Mouse (Mus musculus): ENCODE results near the gene Plod1. TPM values are rescaled to one million over a fixed set of nuclear protein-coding genes. Genes with fewer than 3 reads are reported as not detected.

Plod1 gene
- total and polyA plus RNA-seq, 3 experiments = 7.2 to 20.8 TPM; not detected in 1

DNA sequence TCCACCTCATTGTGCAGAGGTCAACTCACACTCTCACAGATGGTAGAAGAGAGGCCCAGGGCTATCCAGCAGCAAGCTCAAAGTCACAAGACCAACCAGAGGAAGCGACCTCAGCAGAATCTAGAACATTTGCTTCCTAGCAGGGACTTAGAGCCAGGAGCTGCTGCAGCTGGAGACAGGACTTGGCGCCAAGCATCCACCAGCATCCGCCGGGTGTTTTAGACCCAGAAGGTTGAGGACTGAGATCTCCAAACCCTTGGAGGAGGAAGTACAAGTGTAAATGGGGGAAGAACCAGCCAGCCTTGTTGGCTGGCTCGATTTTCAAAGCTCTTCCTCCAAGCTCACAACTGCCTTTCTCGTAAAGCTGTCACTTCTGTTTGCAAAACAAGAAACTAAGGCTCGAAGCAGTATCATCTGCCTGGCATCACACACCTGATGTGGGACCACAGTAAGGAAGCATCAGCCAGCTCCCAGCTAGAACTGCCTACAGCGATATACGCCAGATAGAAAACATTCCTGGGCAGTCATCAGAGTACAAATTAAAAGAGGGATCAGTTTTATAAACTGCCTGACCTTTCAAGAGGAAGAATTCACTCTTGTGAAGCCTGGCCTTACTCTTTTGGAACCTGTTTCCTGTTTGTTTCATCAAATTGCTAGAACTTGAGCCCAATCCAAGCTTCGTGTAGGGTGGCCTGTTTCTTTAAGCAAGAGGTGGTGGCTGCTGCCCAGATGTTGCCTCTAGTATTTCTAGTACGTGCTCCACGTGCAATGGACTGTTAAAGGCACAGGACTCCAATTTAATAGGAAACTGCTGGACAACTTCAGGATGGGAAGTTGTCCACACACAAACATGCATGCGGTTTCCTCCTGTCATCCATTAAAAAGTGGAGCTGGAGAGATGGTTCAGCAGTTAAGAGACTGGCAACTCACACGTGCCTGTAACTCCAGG is 1.9 kb upstream of the Plod1 start (continued):
- no peak for TF ChIP-seq ZNF384 (IDR thresholded peaks at IDR 0.05; ENCODE audit: low read depth, low read length)
- TF ChIP-seq KAT2A (conservative IDR thresholded peaks at IDR 0.05; ENCODE audit: low read depth, low read length) = no peak
- TF ChIP-seq MAZ (IDR thresholded peaks at IDR 0.05; ENCODE audit: low read depth, low read length) = 0 out of 2 replicates have a peak, but pooled peaks have one; percentile 46
- TF ChIP-seq MXI1 (IDR thresholded peaks at IDR 0.05; ENCODE audit: low read depth, low read length) = peak; percentile 90
- peak; percentile 59; the same call in 1 of the 2 replicates for TF ChIP-seq HCFC1 (IDR thresholded peaks at IDR 0.05; ENCODE audit: low read depth, low read length)
- TF ChIP-seq EP300 (IDR thresholded peaks at IDR 0.05; ENCODE audit: low read depth in 1 of 2, low read length in 2 of 2) = peak in 1 of 2 experiments; percentile 27; a peak in 1 of 4 replicates
- TF ChIP-seq USF1 (IDR thresholded peaks at IDR 0.05; ENCODE audit: low read depth, low read length) = no peak
- peak; percentile 90 for TF ChIP-seq MAX (IDR thresholded peaks at IDR 0.05; ENCODE audit: low read length)
- TF ChIP-seq ZMIZ1 (IDR thresholded peaks at IDR 0.05; ENCODE audit: low read depth, low read length) = no peak
- 0 out of 2 replicates have a peak, but pooled peaks have one; percentile 23 for TF ChIP-seq ELF1 (IDR thresholded peaks at IDR 0.05; ENCODE audit: low read depth, low read length)
- no peak for TF ChIP-seq RCOR1 (IDR thresholded peaks at IDR 0.05; ENCODE audit: low read depth, low read length)

DNA sequence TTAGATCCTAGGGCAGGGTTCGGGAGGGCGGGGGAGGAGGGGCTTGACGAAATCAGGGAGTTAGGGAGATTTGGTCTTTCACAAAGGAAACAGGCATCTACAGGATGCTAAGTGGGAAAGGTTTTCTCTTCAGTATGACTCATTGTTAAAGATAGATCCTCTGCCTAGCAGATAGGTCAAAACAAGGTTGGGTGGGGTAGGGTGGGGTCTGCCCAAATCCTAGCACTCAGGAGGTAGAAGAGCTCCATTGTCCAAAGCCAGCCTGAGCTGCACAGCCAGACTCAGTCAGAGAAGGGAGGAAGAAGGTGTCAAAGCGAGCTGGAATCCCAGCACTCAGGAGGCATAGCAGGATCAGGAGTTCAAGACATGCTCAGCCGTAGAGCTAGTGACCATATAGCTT is 919 bp upstream of the Plod1 start:
- Histone ChIP-seq H3K27ac (ENCODE audit: control insufficient read depth, low read depth, low read length) (no peak overlapping the region), H3K9ac (ENCODE audit: control insufficient read depth, low read depth, low read length, poor library complexity, severe bottlenecking) (peak overlapping the region; percentile 15; the same call in 1 of the 2 replicates), H3K4me3 (ENCODE audit: control insufficient read depth in 1 of 2, insufficient read depth in 1 of 2, low read depth in 2 of 2, low read length in 2 of 2) (peak overlapping the region; percentile 10 to 39; a peak in 2 of 4 replicates), H3K36me3 (ENCODE audit: control insufficient read depth in 1 of 2, insufficient read depth in 2 of 2, low read length in 2 of 2) (peaks cover 0 to 7% of the 10 kb centered on the region in 2 experiments; a peak in 2 of 4 replicates), H3K9me3 (replicated peaks; ENCODE audit: insufficient read depth, low read length) (no peaks in the 10 kb centered on the region), H3K27me3 (ENCODE audit: control insufficient read depth in 1 of 2, insufficient read depth in 2 of 2, low read length in 2 of 2) (no peaks in the 10 kb centered on the region), H3K4me1 (ENCODE audit: control insufficient read depth in 1 of 2, insufficient read depth in 2 of 2, low read length in 2 of 2) (peaks cover 7 to 24% of the 10 kb centered on the region in 2 experiments), H3K79me2 (ENCODE audit: control insufficient read depth, insufficient read depth, low read length, poor library complexity) (peaks cover 18% of the 10 kb centered on the region)
- DNase-seq (ENCODE audit: low read depth, low spot score) = peak; percentile 25
- no peak for TF ChIP-seq SIN3A (IDR thresholded peaks at IDR 0.05; ENCODE audit: low read length)
- TF ChIP-seq ELF1 (IDR thresholded peaks at IDR 0.05; ENCODE audit: low read depth, low read length) = no peak

DNA sequence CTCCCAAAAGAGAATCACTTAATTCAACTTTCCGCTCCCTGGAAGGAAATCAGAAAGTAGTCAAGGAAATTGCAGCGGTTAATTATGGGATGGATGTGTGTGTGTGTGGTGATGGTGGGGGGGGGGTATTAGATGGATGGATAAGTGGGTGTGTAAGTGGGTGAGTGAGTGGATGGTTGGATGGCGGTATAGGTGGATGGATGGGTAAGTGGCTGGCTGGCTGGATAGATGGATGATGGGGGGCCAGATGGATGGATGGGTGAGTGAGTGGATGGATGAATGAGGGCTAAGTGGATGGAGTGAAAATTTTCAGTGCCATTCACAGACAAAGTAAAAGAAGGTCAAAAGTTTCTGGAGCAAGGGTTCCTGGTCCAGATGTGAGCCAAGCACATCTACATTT is 454 bp upstream of the Plod1 start:
- no peak for DNase-seq (ENCODE audit: low read depth, low spot score)
- Histone ChIP-seq H3K36me3 (ENCODE audit: control insufficient read depth in 1 of 2, insufficient read depth in 2 of 2, low read length in 2 of 2) (peaks cover 0 to 7% of the 10 kb centered on the region in 2 experiments; a peak in 2 of 4 replicates), H3K9ac (ENCODE audit: control insufficient read depth, low read depth, low read length, poor library complexity, severe bottlenecking) (peak overlapping the region; percentile 52), H3K79me2 (ENCODE audit: control insufficient read depth, insufficient read depth, low read length, poor library complexity) (peaks cover 14% of the 10 kb centered on the region), H3K4me1 (ENCODE audit: control insufficient read depth in 1 of 2, insufficient read depth in 2 of 2, low read length in 2 of 2) (peaks cover 7 to 22% of the 10 kb centered on the region in 2 experiments), H3K27me3 (ENCODE audit: control insufficient read depth in 1 of 2, insufficient read depth in 2 of 2, low read length in 2 of 2) (no peaks in the 10 kb centered on the region), H3K4me3 (ENCODE audit: control insufficient read depth in 1 of 2, insufficient read depth in 1 of 2, low read depth in 2 of 2, low read length in 2 of 2) (peak overlapping the region; percentile 73 to 82), H3K27ac (ENCODE audit: control insufficient read depth, low read depth, low read length) (no peak overlapping the region), H3K9me3 (replicated peaks; ENCODE audit: insufficient read depth, low read length) (no peaks in the 10 kb centered on the region)
- TF ChIP-seq MAZ (IDR thresholded peaks at IDR 0.05; ENCODE audit: low read depth, low read length) = peak; percentile 12; the same call in 1 of the 2 replicates
- no peak for TF ChIP-seq GATA1 (IDR thresholded peaks at IDR 0.05; ENCODE audit: low read depth, low read length)
- TF ChIP-seq SIN3A (IDR thresholded peaks at IDR 0.05; ENCODE audit: low read length) = peak; percentile 4; the same call in 1 of the 2 replicates

Measured in MEL (cell line).